ENCODE assay signal across 10 mouse cellular contexts in genomic region chr11:70540928-70541327, GRCm38 (mm10). TPM values are rescaled to one million over a fixed set of nuclear protein-coding genes. Genes with fewer than 3 reads are reported as not detected.
A peak's percentile ranks its signal among the peaks of the same experiment; 100 is the strongest.
DNase-seq lines count a peak whose midpoint lies in the region; ATAC-seq and TF ChIP-seq lines count a peak whose summit lies in the region.
"Had no signal": no experiment of that assay in that cellular context is flagged by ENCODE, and none has a peak within 500 bp of the region (broad histone marks: within the 10 kb centered on the region; RNA-seq: fewer than 3 reads in every experiment).

No protein-coding gene starts in this region.

- no peaks in the 10 kb centered on the region for H3K4me1 ChIP-seq in lung, embryonic 14.5 days (ENCODE audit: insufficient read depth)
- peaks cover 12% of the 10 kb centered on the region for H3K4me1 ChIP-seq in forebrain, embryonic 13.5 days
- no peaks in the 10 kb centered on the region; the same call in 1 of the 2 replicates for H3K4me1 ChIP-seq in limb, embryonic 14.5 days (ENCODE audit: control insufficient read depth, insufficient read depth, low read length)
- peaks cover 2% of the 10 kb centered on the region for H3K4me1 ChIP-seq in small intestine, adult 2 months (ENCODE audit: control insufficient read depth, insufficient read depth, insufficient read length, low read length)

- peaks cover 8% of the 10 kb centered on the region; the same call in 1 of the 2 replicates for H3K27me3 ChIP-seq in lung, embryonic 14.5 days (ENCODE audit: insufficient read depth, low read length)
- peaks cover 35% of the 10 kb centered on the region for H3K27me3 ChIP-seq in forebrain, embryonic 13.5 days
- peaks cover 6% of the 10 kb centered on the region; the same call in 1 of the 2 replicates for H3K27me3 ChIP-seq in limb, embryonic 14.5 days (ENCODE audit: control insufficient read depth, insufficient read depth, low read length)
- H3K27me3 ChIP-seq in small intestine, adult 2 months (ENCODE audit: control insufficient read depth, insufficient read depth, low read length) = no peaks in the 10 kb centered on the region

- H3K9ac ChIP-seq in lung, embryonic 14.5 days = peak overlapping the region; percentile 68
- no peak overlapping the region for H3K9ac ChIP-seq in forebrain, embryonic 13.5 days
- 0 out of 2 replicates have a peak overlapping the region, but pooled peaks have one; percentile 76 for H3K9ac ChIP-seq in limb, embryonic 14.5 days (ENCODE audit: low read depth, low read length, severe bottlenecking)

- TF ChIP-seq POLR2A in limb, embryonic 14.5 days (IDR thresholded peaks at IDR 0.05; ENCODE audit: borderline replicate concordance, extremely low read depth, insufficient read depth, insufficient read length) = no peak
- TF ChIP-seq POLR2A in small intestine, adult 2 months (IDR thresholded peaks at IDR 0.05; ENCODE audit: low read depth, low read length) = no peak

- peak overlapping the region; percentile 57 for H3K4me3 ChIP-seq in lung, embryonic 14.5 days (ENCODE audit: low read depth, low read length)
- no peak overlapping the region for H3K4me3 ChIP-seq in forebrain, embryonic 13.5 days
- peak overlapping the region; percentile 61 for H3K4me3 ChIP-seq in limb, embryonic 14.5 days (replicated peaks; ENCODE audit: low read length)
- peak overlapping the region; percentile 88; the same call in 1 of the 2 replicates for H3K4me3 ChIP-seq in small intestine, adult 2 months (ENCODE audit: low read depth, low read length)

- no peak for DNase-seq in lung, embryonic 14.5 days
- DNase-seq in lung, postnatal 10 days = no peak
- no peak for DNase-seq in limb, embryonic 14.5 days (ENCODE audit: low spot score)
- DNase-seq in Muller cell, postnatal 12 days (ENCODE audit: inconsistent ontology term) = no peak
- no peak for DNase-seq in adrenal gland, postnatal 25 days
- no peak for DNase-seq in cerebellum, adult 11 months
- DNase-seq: cerebellum, adult 2 months; kidney, postnatal 36 days had no signal

- peak overlapping the region; percentile 77 for H3K4me2 ChIP-seq in lung, embryonic 14.5 days
- peak overlapping the region; percentile 85 for H3K4me2 ChIP-seq in forebrain, embryonic 13.5 days
- peak overlapping the region; percentile 90 for H3K4me2 ChIP-seq in limb, embryonic 14.5 days (replicated peaks; ENCODE audit: low read depth, low read length, severe bottlenecking)

- ATAC-seq in lung, embryonic 14.5 days (ENCODE audit: insufficient read depth) = no peak
- ATAC-seq in forebrain, embryonic 13.5 days = no peak
- no peak for ATAC-seq in limb, embryonic 14.5 days (ENCODE audit: low FRiP score, low read depth)

- no peaks in the 10 kb centered on the region for H3K36me3 ChIP-seq in lung, embryonic 14.5 days (ENCODE audit: insufficient read depth)
- no peaks in the 10 kb centered on the region for H3K36me3 ChIP-seq in forebrain, embryonic 13.5 days (ENCODE audit: poor library complexity, severe bottlenecking)
- no peaks in the 10 kb centered on the region for H3K36me3 ChIP-seq in limb, embryonic 14.5 days (ENCODE audit: control insufficient read depth, insufficient read depth, low read length)
- H3K36me3 ChIP-seq in small intestine, adult 2 months (ENCODE audit: control insufficient read depth, insufficient read depth, low read length) = no peaks in the 10 kb centered on the region; the same call in 1 of the 2 replicates

- H3K27ac ChIP-seq in lung, embryonic 14.5 days (ENCODE audit: low read depth) = no peak overlapping the region
- no peak overlapping the region for H3K27ac ChIP-seq in forebrain, embryonic 13.5 days
- no peak overlapping the region for H3K27ac ChIP-seq in limb, embryonic 14.5 days (replicated peaks; ENCODE audit: low read depth, low read length)
- H3K27ac ChIP-seq in small intestine, adult 2 months (ENCODE audit: insufficient read depth, low read depth, low read length) = no peak overlapping the region

- TF ChIP-seq CTCF in lung, embryonic 14.5 days (IDR thresholded peaks at IDR 0.05; ENCODE audit: low read depth) = no peak
- TF ChIP-seq CTCF in small intestine, adult 2 months (IDR thresholded peaks at IDR 0.05; ENCODE audit: extremely low read depth, insufficient read length, insufficient replicate concordance, low read depth, low read length) = no peak

- WGBS in lung, embryonic 14.5 days = 83% methylated on average over 7 of the region's 7 CpGs
- WGBS in forebrain, embryonic 13.5 days = 87% methylated on average over 7 of the region's 7 CpGs
- WGBS in limb, embryonic 14.5 days = 86% methylated on average over 7 of the region's 7 CpGs
- WGBS in small intestine, adult 2 months = 81% methylated on average over 7 of the region's 7 CpGs

- H3K9me3 ChIP-seq in lung, embryonic 14.5 days (ENCODE audit: low read depth, low read length) = no peaks in the 10 kb centered on the region
- H3K9me3 ChIP-seq in forebrain, embryonic 13.5 days (replicated peaks) = no peaks in the 10 kb centered on the region
- no peaks in the 10 kb centered on the region for H3K9me3 ChIP-seq in limb, embryonic 14.5 days (ENCODE audit: control insufficient read depth, low read length)

RNA-seq across cellular contexts. Expression of gene Pld2, which starts 1.1 kb away (rescaled TPM):
- polyA plus RNA-seq in lung, embryonic 14.5 days (2014; fragmentation: Nextera tagmentation; extraction: Ambion mirVana) = 5.9 and 6.4 TPM in 2 replicates
- polyA plus RNA-seq in forebrain, embryonic 13.5 days (2015; fragmentation: Nextera tagmentation; extraction: Ambion mirVana) = 2.9 and 4.6 TPM in 2 replicates
- 18.9 and 22.6 TPM in 2 replicates for polyA plus RNA-seq in limb, embryonic 14.5 days (2012; rRNA removed)
- polyA plus RNA-seq in limb, embryonic 14.5 days (2014; fragmentation: Nextera tagmentation; extraction: Ambion mirVana) = 5.8 and 7.5 TPM in 2 replicates
- 11.0 and 24.9 TPM in 2 replicates for polyA plus RNA-seq in small intestine, adult 2 months (2012; rRNA removed)
- total RNA-seq in adrenal gland, postnatal 25 days (2021) = 8.7 and 14.5 TPM in 2 replicates

RNA-seq across cellular contexts. Expression of gene Gm40193, which starts 8.2 kb away (rescaled TPM):
- polyA plus RNA-seq in lung, embryonic 14.5 days (2014; fragmentation: Nextera tagmentation; extraction: Ambion mirVana) = not detected in 2 replicates
- polyA plus RNA-seq in forebrain, embryonic 13.5 days (2015; fragmentation: Nextera tagmentation; extraction: Ambion mirVana) = not detected in 2 replicates
- 1.2 TPM in 1 of 2 replicates, not detected in the other for polyA plus RNA-seq in limb, embryonic 14.5 days (2012; rRNA removed)
- polyA plus RNA-seq in limb, embryonic 14.5 days (2014; fragmentation: Nextera tagmentation; extraction: Ambion mirVana) = not detected in 2 replicates
- not detected in 2 replicates for polyA plus RNA-seq in small intestine, adult 2 months (2012; rRNA removed)
- not detected in 2 replicates for total RNA-seq in adrenal gland, postnatal 25 days (2021)
- polyA plus RNA-seq: cerebellum, adult 2 months had no signal

RNA-seq across cellular contexts. Expression of gene Psmb6, which starts 15.8 kb away (rescaled TPM):
- 778 and 813 TPM in 2 replicates for polyA plus RNA-seq in lung, embryonic 14.5 days (2014; fragmentation: Nextera tagmentation; extraction: Ambion mirVana)
- polyA plus RNA-seq in forebrain, embryonic 13.5 days (2015; fragmentation: Nextera tagmentation; extraction: Ambion mirVana) = 912 and 933 TPM in 2 replicates
- 421 and 423 TPM in 2 replicates for polyA plus RNA-seq in limb, embryonic 14.5 days (2012; rRNA removed)
- 755 and 779 TPM in 2 replicates for polyA plus RNA-seq in limb, embryonic 14.5 days (2014; fragmentation: Nextera tagmentation; extraction: Ambion mirVana)
- 146 and 264 TPM in 2 replicates for polyA plus RNA-seq in small intestine, adult 2 months (2012; rRNA removed)
- 254 and 270 TPM in 2 replicates for total RNA-seq in adrenal gland, postnatal 25 days (2021)

RNA-seq across cellular contexts. Expression of gene Mink1, which starts 21.8 kb away (rescaled TPM):
- 15.2 and 15.4 TPM in 2 replicates for polyA plus RNA-seq in lung, embryonic 14.5 days (2014; fragmentation: Nextera tagmentation; extraction: Ambion mirVana)
- polyA plus RNA-seq in forebrain, embryonic 13.5 days (2015; fragmentation: Nextera tagmentation; extraction: Ambion mirVana) = 10.6 and 11.2 TPM in 2 replicates
- polyA plus RNA-seq in limb, embryonic 14.5 days (2012; rRNA removed) = 91.2 and 114 TPM in 2 replicates
- polyA plus RNA-seq in limb, embryonic 14.5 days (2014; fragmentation: Nextera tagmentation; extraction: Ambion mirVana) = 19.8 and 23.0 TPM in 2 replicates
- 43.6 and 82.0 TPM in 2 replicates for polyA plus RNA-seq in small intestine, adult 2 months (2012; rRNA removed)
- total RNA-seq in adrenal gland, postnatal 25 days (2021) = 45.7 and 58.9 TPM in 2 replicates

RNA-seq across cellular contexts. Expression of gene Gltpd2, which starts 21.9 kb away (rescaled TPM):
- polyA plus RNA-seq in lung, embryonic 14.5 days (2014; fragmentation: Nextera tagmentation; extraction: Ambion mirVana) = 0.30 and 0.55 TPM in 2 replicates
- not detected in 2 replicates for polyA plus RNA-seq in forebrain, embryonic 13.5 days (2015; fragmentation: Nextera tagmentation; extraction: Ambion mirVana)
- polyA plus RNA-seq in limb, embryonic 14.5 days (2012; rRNA removed) = 0.24 and 0.36 TPM in 2 replicates
- 0.54 and 0.73 TPM in 2 replicates for polyA plus RNA-seq in limb, embryonic 14.5 days (2014; fragmentation: Nextera tagmentation; extraction: Ambion mirVana)
- polyA plus RNA-seq in small intestine, adult 2 months (2012; rRNA removed) = 4.3 and 8.4 TPM in 2 replicates
- 1.2 TPM in 1 of 2 replicates, not detected in the other for total RNA-seq in adrenal gland, postnatal 25 days (2021)
- polyA plus RNA-seq: cerebellum, adult 2 months had no signal
